Mouse (Mus musculus) erythroblast, embryonic 14.5 days (primary cell): ENCODE measurements around the gene Vwa7.

Experiments used
- GATA1 ChIP-seq: IDR thresholded peaks from 2 replicates; pipeline ENCODE4 v1.6.1; 2012; ENCODE audit warnings: low read length, inconsistent platforms, mixed read lengths
- TAL1 ChIP-seq: IDR thresholded peaks from 3 replicates; pipeline ENCODE4 v1.6.1; 2012; ENCODE audit warnings: low read length, inconsistent platforms, mixed read lengths

DNA sequence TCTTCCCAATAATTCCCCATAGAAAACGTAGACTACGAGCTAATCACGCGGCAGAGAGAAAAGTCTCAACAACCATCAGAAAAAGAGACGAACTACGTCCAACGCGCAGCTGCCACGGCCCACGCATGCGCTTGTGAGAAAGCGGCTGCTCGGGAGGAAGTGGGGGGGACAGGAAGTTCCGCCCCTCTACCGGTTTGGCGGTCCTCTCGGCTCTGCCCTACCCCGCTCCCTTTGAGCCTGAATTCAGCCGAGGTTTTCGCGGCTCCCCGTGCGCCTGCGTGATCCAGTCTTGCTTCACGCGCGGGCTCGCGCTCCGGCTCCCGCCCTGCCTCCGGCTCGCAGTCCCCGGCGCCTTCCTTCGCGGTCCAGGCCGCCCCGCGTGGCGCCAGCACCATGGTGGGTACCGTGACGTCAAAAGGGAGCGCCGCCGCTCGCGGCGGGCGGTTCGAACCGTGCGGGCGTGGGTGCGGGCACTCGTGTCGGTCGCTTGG is 34.6 kb upstream of the Vwa7 start, which contains the start of gene Lsm2:
- TF ChIP-seq GATA1 (no peak), TAL1 (no peak)
